Mouse (Mus musculus) 3134 (cell line): ENCODE measurements around the gene Bcl6b.

Experiments used
- DNase-seq: peaks from one replicate; pipeline ENCODE4 v3.0.0-alpha.2; 2011; ENCODE audit warnings: low spot score; ENCODE audit not compliant: insufficient read length; ENCODE audit errors: extremely low read depth

Gene Bcl6b

DNA sequence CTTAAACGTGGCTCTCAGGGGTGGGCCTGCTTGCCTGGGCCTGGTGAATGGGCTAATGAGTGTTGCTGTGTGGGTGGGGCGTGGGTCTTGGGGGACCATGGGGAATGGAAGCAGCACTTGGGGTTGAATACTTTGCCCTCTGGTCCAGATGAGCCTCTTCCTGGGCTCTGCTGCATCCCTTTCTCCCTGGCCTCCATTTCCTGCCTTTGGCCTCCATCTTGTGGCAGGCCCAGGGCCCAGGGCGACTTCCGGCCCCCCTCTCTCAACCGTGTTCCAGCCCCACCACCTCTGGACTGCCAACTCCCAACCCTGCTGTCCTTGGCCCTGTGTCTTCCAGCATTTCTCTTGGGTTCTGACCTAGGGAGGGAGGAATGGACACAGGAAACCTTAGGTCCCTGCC, 4.4 kb upstream of the Bcl6b start:
- peak; percentile 53 for DNase-seq

DNA sequence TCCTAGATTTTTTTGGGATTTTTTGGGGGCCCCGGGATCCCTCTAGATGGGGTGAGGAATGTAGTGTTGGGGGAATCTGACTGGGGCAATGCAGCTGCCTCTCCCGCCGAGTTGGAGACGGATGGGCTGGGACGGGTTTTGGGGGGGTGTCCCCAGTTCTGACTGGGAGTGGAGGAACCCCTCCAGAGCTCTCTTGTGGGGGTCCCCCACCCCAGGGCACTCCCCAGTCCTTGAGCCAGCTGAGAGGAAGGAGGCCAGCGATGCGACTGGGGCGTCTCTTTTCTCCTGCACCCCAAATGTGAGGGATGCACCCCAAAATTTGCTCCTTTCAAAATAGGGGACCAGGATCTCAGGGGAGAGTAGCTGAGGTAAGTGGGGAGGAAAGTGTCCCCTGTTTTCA, 3.4 kb upstream of the Bcl6b start:
- DNase-seq: no peak

DNA sequence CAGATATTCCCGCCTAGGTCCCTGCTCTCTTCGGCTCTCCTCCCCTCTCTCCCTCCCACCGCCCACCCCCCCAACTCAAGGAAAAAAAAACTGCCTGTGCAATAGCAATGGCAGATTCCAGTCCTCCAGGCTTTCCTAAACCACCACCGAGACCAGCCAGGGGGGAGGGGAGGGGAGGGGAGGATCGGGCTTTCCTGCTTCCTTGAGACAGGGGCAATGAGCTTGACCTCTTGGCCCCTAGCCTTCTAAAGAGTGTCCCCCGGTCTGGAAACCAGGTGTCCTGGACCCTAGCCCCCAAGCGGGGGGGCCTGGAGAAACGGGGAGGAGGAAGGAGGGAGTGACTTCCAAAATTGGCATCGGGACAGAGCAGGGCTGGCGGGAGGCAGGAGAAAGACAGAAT, 2.9 kb upstream of the Bcl6b start:
- peak; percentile 79 for DNase-seq

DNA sequence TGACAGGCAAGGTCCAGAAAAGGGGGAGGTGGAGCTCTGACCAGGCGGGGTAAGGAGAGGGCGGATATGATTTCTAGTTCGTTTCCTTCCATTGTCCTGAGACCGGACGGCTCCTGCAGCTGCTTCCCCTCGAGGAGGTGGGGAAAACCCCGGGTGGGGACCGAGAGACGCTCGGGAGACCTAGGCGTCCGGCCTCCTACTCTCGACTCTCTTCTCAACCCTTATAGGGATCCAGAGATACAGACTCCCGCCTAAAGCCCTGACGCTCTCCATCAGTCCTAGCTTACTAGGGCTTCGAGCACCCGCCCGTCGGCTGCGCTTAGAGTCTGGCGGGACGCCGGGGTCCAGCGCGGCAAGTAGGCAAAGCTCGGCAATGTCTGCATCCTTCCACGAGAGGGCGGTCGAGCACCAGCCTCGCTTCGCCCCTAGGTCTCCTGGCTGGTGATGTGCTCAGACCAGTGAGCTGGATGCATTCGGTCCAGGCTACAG, 685 bp upstream of the Bcl6b start:
- peak; percentile 75 for DNase-seq

DNA sequence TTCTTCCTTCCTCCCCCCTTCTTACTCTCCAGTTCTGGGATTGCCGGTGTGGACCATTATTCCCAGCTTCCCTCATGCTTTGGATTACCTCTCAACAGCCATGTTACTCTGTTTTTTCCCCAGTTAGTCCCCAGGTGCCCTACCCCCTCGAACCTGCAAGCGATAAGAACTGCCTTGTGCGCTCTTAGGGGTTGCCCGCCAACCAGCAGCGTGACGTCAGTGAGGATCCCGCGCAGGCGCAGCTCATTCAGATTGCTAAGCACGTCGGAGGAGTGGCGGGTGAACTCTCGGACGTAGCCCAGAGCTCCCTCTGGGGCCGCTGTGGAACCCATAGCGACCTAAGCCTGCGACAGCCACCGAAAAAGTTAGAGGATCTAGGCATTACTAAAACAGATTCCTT, 770 bp downstream of the Bcl6b start:
- no peak for DNase-seq

DNA sequence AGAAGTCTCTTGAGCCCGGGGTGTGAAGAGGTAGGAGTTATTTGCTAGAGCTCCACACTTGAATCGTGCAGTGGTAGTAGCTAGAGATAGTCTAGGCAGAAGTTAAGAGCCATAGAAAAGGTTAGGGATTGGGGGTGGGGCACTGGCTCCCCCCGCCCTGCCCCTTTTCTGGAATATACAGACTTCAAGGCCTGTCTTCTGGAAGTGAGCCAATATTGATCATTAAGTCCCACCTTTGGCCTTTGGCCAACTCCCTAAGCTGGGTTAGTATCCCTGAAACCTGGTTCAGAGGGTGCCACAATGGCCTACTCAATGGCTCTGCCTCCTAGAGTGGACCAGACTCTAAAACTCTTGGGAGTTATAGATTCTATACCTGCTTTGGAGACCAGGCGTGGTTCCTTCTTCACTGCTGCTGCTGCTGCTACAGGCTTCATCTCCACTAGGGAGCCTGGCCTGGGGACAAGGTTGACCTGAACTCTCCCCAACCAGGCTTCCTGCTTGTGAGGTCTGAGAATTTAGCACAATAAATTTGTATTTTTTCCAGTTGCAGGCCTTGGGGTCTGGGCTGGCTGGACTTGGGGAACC, 1.8 kb downstream of the Bcl6b start:
- no peak for DNase-seq

DNA sequence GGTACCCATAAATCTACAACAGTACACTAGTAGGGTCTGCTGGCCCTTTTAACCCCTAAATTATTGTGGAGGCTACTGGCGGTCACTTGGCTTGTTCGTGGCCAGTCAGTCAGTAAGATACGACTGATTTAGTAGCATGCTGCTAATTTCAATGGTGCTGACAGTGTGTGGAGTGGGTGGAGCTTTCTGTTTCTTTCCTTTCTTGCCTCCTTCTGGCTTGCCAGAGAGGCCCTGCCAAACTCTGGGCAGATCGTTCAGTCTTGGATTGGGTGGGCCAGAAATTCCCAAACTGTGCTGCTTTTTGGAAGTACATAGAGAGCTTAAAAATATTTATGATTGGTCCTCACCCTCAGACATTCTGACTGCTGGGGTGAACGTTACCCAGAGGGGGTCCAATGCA, 2.5 kb downstream of the Bcl6b start:
- no peak for DNase-seq

DNA sequence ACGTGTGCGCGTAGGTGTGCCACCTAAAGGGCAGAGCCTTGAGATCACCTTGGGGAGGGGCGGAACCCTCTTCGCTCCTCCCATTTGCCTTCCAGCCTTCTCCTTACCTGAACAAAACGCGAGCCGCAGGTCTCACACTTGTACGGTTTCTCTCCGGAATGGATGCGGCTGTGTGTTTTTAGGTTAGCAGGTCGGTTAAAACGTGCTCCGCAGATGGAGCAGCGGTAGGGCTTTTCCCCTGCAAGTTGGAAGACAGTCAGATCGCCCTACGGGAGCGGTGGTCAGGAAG, 3.1 kb downstream of the Bcl6b start:
- no peak for DNase-seq

DNA sequence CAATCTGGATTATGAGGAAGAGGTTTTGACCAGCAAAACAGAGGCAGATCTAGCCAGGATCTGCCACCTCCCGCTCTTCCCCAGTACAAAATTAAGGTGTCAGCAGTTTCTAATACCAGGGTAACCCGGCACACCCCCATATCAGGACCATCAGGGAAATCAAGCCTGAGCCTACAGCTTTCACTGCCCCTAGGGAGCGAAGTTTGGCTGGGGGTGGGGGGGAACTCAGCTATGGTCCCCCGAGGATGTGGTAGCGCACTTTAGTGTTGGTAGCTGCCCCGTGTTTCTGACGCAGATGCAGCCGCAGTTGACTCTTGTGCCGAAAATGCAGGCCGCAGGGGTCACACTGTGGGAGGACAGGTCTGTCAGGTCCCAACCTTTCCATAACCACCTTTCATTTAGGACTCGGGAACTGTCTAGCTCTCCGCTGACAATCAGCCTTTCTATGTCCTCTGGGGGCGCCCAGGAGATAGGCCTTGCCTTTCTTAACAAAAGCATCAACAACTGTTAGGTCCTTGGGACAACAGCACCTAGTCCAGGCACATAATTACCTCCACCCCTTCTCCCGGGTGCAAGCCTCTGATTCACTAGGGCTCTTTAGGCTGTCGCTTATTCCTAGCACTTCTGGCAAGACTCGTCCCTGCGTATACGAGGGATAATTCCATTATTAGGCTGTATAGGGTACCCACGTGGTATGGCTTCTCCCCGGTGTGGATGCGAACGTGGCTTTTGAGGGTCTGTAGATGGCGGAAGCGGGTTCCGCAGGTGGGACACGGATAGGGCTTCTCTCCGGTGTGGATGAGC, 3.6 kb downstream of the Bcl6b start:
- no peak for DNase-seq

DNA sequence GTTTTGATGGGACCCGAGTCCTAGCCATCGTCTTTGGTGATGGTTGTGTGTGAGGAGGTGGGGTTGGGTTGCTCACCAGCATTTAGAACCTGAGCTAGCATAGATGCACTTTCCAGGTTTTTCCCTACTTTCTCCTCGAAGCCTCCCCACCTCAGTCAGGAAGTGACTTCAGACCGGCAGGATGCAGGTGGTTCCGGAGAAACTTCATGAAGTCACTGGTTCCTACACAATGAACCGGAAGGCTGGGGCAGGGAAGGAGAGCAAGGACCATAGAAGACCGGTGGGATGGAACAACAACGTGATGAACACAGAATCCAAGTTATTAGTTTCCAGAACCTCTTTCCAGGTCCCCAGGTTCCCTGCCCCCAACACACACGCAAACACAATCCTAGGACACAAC, 5.9 kb downstream of the Bcl6b start:
- DNase-seq: no peak

DNA sequence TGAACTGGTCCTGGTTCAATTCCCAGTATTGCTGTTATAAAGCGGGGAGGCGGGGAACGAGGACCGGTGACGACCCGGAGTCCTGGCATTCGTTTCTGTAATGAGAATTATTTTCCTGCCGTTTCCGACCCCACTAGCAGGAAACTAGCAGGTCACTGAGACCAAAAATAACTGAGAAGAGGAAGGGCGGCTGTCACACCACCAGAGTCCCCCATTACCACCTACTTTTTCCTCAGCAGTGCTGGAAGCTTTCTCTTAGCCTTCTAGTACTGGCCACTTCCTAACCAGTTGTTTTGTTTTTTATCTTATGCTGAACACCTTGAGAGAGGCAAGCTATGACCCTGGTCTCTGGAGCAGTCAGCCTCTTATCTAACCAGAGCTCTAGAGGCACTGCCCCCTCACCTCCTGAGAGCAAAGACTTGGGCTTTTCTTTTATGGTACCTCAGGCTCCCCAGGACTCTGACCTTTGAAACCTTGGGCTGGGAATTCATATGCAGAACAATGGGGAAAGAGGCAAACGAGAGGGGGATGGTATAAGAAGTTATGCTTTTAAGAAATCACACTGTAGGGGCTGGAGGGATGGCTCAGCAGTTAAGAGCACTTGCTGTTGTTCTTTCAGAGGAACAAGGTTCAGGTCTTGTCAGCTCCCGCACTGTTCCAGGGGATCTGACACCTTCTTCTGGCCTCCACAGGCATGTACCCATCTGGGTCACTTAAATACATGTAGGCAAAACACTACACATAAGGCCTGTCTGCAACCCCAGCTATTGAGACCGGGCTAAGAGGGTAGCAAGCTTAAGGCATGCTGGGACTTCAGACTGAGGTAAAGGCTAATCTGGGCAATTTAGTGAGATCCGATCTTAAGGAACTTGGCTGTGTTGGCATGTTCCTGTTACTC, 7.7 kb downstream of the Bcl6b start:
- DNase-seq: no peak

DNA sequence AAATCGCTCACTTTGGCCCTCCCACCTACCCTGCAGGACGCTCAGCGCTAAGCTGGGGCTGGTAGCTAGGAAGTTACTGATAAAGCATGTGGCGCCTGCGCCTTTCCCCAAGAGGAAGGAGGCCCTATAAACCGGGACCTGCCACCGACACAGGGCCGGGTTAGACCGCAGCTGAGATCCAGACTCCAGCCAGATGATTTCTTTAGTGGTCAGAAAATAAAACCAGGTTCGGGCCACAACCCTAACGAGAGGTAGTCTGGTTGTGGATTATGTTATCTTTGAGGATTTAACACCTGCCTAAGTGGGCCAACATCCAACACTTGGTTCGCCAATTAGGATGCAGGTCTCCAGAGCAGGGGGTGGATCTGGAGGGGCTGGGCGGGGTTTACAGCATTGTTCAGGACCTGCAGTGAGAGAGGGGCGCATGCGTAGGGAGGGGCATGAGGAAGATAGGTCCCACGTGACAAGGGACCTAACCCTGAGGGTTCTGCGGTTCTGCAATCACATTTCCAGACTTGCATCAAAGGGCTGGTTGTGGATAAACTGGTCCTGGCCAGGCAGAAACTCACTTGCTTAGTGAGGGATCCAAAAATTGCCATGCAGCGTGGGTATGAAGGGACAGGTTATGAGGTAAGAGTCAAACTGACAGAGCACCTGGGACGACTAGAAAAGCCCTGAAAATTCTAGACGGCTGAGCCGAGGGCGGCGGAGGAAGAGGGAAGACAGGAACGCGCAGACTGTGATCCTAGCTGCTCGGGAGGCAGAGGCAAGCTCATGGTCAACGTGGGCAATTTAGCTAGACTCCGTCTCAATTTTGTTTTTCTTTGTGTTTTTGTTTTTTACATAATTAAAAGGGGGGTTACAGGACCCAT, 8.6 kb downstream of the Bcl6b start, which contains the start of gene Slc16a13:
Slc16a13 (minus strand) TSS at position 334 of the 872 bp plus-strand sequence.
- DNase-seq: no peak

DNA sequence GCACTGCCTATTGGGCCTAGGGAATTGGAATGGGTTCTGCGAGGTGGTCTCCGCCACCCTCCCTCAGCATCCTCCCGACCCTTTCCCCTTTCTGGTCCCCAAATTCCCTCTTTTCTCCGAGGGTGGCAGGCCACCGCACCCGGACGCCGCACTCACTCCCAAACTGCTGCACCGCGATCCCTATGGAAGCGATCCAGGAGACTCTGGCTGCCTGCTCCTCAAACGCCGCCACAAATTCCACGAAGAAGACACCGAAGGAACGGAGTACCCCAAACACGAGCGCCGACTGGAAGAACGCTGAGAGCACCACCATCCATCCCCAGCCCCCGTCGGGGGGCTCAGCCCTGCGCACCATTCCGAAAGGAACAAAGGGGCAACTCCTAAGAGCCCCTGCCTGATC, 9.3 kb downstream of the Bcl6b start:
- no peak for DNase-seq

DNA sequence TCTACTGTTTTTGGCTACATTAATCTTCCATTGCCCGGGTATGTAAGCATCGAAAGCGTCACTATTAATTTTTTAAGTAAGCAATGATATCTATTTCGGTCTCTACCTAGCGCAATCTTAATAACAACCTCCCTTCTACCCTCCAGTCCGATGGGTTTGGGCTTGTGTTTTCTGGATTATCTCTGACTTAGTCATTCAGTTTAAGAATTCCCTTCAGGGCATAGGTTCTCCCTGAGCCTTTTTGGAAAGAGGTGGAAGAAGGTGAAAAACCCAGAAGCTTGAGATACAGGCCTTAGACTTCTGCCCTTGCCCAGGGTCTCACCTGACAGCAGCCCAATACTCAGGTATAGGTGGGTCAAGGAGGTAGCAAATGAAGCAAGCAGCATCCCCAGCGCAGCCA, 9.7 kb downstream of the Bcl6b start:
- DNase-seq: no peak

DNA sequence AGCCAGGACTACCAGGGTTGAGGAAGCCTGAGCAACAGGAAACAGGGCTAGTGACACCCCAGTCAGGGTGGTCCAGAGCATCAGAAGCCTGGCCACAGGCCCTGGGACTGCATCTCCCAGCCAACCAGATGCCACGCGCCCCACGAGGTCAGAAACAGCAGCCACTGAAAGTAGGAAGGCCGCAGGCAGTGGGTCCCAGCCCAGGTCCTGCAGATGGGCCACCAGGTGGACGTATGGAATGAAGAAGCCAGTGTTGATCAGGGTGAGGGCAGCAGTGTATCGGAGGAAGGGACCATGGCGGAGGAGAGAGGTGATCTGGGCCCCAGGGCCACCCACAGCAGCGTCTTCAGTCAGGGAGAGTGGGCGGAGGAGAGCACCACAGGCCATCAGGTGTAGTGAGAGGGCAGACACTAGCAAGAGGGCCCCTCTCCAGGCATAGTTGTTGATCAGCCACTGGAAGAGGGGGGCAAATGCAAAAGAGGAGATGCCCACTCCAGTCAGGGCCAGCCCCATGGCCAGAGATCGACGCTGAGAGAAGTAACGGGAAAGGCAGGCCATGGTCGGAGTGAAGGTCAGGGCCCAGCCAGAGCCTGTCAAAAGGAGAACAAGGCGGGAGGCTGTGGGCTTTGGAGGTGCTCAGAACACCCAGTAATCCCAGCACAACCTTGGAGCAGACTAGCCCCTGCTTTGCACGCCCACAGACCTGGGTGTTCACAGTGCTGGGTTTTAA, 10.7 kb downstream of the Bcl6b start:
- no peak for DNase-seq

DNA sequence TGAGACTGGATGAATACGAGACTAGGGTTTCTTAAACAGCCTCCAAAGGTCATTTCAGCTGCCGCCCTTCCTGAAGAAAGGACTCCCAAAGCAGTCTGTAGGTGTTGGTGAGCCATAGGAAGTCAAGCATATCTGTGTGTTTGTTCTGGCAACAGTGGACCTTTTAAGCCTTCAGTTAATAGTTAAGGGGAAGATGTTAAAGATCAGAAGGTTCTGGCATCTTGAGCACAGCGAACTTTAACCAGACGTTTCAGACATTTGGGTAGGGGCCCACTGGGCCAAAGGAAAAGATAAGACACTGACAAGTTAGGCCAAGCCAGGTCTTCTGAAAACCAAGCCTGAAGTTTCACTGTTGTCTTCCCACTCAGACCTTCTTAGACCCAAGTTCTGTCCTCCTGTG, 11.6 kb downstream of the Bcl6b start:
- DNase-seq: no peak

DNA sequence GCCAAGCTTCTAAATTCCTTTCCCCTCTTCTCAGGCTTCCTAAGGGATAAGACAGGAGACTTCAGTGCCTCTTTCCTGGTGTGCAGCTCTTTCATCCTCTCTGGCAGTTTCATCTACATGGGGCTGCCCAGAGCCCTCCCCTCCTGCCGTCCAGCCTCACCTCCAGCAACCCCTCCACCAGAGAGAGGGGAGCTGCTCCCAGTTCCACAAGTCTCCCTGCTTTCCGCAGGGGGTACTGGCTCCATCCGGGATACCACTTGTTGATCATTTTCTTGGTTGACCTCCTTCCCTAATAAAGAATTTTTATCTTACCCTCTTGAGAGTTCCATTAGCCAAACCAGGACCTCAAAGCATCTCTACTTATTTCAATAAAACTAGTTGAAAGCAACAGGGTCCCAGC, 13.5 kb downstream of the Bcl6b start:
- no peak for DNase-seq

DNA sequence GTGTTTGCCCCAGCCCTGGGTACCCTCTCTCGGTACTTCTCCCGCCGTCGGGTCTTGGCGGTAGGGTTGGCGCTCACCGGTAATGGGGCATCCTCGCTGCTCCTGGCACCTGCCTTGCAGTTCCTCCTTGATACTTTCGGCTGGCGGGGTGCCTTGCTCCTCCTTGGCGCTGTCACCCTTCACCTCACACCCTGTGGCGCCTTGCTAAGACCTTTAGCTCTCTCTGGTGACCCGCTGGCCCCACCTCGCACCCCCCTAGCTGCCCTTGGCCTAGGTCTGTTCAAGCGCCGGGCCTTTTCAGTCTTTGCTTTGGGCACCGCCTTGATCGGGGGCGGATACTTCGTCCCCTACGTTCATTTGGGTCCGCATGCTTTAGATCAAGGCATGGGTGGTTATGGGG, 14.3 kb downstream of the Bcl6b start:
- no peak for DNase-seq

DNA sequence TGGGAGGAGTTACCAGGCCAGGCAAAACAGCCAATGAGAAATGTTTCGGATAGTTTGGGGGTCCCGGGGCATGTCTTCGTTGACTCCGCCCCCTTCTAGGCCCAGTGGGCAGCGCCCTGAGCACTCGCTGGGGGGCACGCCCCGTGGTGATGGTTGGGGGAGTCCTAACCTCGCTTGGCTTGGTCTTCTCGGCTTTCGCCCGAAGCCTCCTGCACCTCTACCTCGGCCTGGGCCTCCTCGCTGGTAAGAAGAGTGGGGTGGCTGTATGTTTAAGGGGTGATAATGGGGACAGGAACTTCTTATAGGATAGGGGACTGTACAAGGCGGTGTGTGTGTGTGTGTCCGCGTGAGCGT, 14.8 kb downstream of the Bcl6b start:
- no peak for DNase-seq

DNA sequence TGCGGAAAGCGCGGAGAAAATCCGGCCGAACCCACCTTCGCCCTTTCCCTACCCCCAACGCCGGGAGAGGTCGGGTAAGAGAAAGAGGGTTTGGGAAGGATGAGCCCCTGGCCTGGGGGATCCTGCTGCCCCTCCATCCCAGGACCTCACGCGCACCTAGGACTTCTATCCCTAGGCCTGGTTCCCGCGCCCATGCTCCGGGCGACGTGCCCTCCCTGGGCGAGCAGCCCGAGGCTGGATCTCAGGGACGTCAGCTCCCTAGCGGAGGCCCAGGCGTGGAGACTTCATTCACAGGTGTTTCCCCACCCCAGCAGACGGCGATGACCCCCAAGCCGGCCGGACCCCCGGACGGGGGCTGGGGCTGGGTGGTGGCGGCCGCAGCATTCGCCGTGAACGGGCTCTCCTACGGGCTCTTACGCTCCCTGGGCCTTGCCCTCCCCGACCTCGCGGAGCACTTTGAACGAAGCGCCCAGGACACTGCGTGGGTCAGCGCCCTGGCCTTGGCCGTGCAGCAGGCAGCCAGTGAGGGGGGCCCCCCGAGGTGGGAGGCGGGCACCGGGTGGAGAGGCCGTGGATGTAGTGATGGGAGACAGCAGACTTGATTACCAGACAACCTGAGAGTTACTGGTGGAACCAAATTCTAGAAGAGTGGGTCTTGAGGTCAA, 15.3 kb downstream of the Bcl6b start:
- DNase-seq: no peak
